Mouse (Mus musculus): ENCODE measurements around the gene Fam69b.

Gene Fam69b

DNA sequence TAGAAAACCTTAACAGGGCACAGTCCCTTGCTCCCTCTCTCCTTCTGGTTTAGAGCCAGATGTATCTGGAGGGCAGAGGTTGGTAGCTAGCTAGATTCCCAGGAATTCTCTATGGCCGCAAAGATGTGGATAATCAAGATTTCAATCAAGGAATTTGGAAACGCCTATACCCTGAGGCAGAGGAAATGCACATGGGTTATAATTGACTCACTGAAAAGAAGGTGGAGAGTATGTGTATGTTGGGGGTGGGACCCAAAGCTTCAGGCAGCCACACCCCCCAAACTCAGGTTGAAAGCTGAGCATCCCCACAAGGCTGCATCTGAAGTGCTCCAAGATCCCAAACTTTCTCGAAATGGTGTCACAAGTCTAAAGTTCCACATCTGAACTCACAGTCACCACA lies 29.8 kb upstream of the Fam69b start:
- DNase-seq (ENCODE audit: extremely low spot score): no peak

DNA sequence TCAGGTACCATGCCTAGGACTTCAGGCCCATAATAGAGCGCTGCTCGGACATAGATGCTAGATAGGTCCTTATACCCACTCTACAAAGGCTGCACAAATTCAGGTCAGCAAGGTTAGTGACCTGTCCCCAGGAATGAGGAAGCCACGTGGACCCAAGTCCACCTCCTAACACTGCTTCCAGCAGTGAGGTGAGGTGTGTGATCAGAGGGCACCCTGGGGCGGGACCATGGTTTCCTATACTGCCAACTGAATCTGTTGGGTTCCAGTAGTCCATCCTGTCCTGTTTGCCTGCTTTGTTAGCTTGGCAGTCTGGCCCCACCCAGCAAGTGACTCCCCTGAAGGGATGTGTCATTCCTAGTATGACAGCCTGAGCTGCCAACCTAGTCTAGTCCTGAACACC lies 28.3 kb upstream of the Fam69b start:
- DNase-seq (ENCODE audit: extremely low spot score): no peak

DNA sequence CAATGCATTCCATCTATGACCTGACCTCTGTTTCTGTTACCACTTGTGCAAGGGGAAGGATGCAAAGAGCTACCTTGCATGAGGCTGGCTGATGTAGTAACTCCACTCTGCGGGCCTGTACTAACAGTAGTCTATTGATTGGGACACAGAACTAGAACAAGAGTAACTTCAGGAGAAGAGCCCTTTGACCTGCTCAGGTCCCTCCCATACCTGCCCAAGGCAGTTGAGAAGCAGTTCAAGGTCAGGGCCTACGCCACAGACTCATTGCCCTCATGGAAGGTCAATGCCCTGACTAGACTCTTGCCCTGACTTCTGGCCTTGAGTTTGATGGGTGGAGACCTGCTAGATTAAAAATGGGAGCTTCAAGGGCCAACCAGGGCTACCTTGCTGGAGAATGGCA lies 27.6 kb upstream of the Fam69b start:
- no peak for DNase-seq (ENCODE audit: extremely low spot score)

DNA sequence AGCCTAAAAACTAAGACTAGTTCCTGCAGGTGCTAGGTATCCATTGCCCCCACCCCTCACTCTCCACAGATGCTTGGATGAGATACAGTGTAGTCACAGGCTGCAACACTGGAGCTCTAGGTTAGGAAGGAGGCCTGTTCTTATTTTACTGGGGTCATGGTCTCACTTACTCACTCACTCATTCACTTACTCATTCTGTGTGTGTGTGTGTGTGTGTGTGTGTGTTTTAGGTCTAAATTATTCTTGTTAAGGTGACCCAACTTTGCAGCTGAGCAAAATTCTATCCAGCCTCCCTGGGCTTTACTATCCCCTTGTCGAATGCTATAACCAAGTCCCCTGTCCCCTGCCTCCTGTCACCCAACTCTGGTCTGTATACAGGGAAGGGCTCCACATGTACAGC lies 26.7 kb upstream of the Fam69b start:
- DNase-seq (ENCODE audit: extremely low spot score): no peak

DNA sequence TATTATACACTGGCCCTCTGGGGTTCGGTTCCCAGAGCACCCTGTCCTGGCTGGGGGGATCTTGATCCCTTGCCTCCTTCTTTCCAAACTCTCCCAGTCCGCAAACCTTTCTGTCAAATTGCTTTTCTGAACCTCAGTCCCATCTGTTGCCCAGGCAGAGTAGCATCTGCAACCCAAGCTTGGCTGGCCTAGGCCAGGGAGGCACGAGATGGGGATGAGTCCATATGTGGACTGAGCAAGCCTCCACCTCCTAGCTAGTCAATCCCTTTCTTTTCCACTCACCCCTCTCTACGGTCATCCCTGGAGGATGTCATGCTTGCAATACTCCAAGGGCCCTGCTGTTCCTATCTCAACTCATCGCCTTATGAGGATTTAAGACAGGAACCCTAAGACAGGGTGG lies 25.6 kb upstream of the Fam69b start:
- no peak for DNase-seq (ENCODE audit: extremely low spot score)

DNA sequence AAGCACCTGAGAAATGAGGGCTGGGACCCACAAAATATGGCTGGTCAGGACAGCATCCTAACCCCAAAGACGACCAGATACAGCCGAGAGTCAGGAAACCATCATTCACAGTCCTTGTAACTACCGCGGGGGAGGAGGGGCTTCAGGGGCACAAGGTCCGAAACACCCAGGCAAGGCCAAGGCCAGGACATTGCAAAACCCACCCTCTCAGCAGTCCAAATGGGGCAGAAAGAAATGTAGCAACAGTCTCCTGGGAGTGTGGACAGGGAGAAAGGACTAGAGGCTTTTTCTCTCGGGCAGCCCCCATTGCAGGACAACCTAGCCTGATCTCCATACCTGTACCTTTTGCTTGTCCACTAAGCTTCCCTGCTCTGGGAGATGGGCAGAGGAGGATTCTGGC lies 25.1 kb upstream of the Fam69b start:
- DNase-seq (ENCODE audit: extremely low spot score): no peak

DNA sequence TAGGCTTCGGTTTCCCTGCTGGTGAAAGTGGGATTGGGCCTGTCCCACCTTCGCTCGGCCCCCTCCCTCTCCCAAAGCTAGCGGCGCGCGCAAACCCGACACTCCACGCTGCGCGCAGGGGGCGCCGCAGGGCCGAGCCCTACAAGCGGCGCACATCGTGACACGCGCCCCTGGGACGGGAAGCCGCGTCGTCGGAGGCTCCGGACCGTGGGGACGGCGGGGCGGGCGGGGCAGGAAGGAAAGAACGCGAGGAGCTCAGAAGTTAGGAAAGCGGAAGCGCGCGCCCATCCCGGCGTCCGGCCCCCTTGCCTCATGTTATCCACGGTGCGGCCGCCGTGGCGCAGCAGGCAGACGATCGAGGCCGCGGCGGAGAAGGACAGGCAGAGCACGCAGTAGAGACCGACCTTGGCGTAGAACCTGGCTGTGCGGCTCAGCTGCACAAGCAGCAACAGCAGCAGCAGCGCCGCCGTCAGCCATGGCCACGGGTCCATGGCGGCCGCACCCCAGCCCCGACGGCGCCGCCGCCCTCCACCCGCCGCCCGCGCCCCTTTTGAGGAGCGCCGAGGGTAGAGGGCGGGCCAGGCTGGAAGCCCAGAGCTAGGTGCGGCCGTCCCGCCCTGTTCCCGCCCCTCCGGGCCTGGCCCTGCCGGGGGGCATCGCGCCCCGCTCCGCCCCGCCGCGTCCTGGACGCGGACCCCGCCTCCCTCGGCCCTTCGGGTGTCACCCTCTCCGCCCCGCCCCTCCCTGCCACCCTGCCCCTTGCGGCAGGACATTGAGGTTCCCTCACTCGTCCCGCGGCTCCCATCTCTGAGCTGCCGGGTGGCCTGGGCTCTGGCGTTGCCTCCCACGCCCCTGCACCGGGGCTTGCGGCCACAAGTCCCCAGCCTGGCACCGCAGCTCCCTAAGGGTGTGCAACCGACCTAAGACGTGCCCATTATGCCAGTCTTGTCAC lies 24.3 kb upstream of the Fam69b start, which contains the start of gene Agpat2:
TSS of gene Agpat2 (minus strand) at position 698 of the 952 bp plus-strand sequence.
- DNase-seq (ENCODE audit: extremely low spot score): peak; percentile 78

DNA sequence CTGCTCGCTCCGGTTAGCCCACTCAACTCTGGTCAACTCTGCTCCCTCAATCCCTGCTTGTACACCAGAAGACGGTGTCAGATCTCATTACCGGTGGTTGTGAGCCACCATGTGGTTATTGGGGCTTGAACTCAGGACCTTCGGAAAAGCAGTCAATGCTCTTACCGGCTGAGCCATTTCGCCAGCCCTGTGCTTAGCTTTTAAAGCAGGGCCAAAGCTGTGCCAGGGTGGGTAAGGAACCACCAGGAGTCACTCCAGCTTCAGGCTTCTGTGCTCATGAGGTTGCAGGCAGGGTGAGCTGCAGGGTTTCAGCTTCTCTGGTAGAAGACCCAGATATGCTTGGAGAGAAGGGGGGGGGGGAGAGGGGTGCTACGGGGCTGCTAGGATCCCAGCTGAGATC lies 22.9 kb upstream of the Fam69b start:
- no peak for DNase-seq (ENCODE audit: extremely low spot score)

DNA sequence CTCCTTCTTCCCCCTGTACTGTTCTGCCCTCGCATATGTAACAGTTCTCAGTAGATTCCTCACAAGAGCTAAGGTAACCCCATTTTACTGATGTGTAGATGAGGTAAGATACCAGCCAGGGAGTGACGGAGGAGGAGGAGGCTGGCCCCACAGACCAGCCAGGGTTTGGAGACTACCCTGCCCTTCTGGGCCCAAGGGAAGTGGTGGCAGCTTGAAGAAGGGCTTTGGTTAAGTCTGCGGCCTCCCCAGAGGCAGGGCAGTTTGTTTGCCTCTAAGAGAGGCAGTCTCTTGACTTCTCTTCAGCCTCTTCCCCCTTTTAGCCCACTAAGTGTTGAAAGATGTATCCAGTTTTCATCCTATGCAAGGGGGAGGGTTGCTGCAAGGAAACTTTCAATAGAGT lies 21.7 kb upstream of the Fam69b start:
- DNase-seq (ENCODE audit: extremely low spot score): no peak

DNA sequence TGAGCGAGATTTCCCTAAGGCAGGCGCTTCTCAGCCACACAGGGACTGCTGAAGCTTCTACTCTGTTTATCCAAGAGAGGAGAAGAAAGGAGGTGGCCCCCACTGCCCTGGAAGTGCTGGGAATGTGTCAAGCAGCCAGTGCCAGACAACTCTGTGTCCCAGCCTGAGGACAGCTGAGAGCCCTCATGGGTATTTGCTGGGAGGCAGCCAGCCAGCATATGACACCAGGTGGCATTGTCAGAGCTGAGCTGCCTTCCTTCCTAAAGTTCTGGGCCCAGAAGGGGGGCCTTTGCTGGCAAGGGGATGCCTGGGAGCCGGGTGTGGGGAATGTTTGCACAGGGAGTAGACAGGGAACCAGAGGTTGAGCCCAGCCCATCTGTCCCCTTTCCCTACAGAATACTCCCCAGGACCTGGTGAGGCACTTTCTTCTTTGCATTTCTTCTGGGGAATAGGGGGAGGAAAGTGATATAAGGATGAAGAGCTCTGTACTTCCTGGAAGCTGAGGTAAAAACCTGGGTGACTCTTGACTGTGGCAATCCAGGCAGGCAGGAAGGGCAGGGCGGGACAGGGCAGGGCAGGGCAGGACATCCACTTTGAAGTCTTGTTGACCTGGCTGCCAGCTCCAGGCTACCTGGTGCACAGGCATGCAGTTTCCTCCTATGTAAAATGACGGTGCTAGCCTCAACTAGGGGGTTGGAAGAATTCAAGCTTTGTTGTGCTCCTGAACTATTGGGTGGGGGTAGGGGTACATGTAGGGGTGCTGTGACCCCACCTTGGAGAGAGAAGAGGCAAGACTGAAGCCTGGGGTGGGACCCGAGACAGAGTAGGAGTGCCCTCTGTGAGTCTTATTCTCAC lies 21.0 kb upstream of the Fam69b start:
- no peak for DNase-seq (ENCODE audit: extremely low spot score)

DNA sequence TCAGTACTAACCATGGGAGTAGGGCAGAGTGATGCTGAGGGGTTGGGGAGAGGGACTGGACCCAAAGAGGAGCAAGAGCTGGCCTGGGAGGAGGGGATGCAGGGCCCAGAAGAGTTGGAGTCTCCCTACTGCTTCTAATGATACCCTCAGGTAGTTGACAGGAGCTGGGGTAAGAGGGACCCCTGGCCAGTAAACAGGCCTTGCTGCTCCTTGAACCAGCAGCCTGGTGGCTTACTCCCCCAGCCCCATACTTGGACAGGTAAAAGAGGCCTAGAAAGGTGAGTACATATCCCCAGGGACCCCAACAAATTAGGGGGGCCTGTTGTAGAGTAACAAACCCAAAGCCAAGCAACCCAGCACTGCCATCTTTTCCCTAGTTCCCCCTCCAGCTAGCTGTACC lies 19.5 kb upstream of the Fam69b start:
- no peak for DNase-seq (ENCODE audit: extremely low spot score)

DNA sequence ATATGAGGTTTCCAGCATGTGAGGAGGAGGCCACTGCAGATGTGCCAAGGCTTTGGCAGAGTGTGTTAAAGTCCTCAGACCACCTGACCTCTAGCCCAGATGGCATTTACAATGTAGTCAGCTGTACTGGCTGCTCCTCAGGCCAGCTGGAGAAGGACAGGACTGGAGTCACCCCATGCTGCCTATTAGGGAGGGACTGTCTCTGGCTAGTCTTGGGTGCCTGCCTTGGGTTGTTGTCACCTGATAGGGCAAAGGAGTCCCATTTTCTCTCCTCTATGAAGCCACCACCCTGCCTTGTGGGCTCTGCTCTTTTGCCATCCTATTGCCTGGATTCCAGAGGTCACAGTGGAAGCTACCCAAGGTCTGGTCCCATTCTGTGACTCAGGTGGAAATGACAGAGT lies 19.0 kb upstream of the Fam69b start:
- DNase-seq (ENCODE audit: extremely low spot score): no peak

DNA sequence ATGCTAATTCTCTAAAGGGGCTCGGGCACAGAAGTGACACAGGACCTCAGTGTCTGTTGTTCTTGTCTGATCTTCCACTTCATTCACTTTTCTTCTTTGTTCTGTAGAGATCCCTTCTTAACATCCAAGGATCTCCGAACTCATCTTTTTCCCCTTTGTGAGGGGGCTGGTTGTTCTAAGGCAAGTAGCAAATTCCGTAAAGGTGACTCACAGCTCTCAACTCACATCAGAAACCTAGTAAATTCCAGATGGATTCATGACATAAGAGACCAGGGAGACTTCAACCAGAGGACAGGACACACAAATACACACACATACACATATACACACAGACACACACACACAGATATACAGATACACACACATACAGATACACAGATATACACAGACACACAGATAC lies 17.7 kb upstream of the Fam69b start:
- no peak for DNase-seq (ENCODE audit: extremely low spot score)

DNA sequence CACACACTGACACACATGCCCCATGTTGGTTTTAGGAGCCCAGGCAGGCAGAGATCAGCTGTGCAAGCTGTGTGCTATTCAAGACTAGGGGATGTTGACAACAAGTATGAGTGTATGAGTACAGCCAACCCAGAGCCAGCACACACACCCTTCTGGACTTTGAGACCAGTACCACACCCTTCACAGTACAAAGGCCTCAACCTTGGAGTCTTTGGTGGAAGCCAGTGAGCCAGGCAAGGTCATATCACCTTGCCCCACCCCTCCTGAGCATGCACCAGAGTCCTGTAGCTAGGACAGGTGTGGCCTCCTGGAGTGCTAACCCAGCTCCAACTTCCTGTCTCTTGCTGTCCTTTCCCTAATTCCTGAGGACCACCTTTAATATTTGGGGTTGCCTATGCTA lies 17.2 kb upstream of the Fam69b start:
- DNase-seq (ENCODE audit: extremely low spot score): no peak

DNA sequence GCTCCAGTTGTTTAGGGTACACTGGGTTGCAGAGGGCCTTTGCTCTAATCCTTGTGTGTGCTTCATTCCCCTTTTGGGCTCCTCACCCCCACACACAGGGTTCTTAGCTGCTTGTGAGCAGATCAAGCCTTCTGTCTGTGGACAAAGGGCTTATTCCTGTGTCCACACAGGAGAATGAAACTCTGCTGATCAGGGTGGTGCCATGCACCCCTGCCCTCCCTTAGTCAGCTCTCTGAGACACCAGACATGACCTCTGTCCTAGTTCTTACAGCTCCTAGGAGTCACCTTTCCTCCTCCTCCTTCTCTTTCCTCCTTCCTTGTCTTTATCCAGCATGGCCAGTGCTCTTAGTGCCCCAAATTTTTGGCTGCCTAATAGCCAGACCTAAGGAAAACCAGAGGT lies 16.4 kb upstream of the Fam69b start:
- DNase-seq (ENCODE audit: extremely low spot score): no peak

DNA sequence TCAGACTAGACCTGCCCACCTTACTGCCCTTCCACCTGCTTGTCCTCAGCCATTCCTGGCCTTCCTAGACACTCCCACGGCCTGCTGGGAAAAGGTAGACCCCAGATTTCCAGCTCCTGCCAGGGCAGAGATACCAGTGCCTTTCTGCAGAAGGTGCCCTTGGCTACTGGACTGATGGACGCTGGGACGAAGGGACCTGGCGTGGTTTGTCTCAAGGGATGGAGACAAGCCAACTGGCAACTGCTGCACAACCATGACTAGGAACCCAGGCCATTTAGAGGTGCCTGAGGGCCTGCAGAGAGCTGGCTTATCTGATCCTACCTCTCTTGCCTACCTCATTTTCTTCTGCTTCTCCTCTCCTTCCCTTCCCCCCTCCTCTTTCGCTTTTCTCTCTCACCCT lies 13.4 kb upstream of the Fam69b start:
- DNase-seq (ENCODE audit: extremely low spot score): no peak

DNA sequence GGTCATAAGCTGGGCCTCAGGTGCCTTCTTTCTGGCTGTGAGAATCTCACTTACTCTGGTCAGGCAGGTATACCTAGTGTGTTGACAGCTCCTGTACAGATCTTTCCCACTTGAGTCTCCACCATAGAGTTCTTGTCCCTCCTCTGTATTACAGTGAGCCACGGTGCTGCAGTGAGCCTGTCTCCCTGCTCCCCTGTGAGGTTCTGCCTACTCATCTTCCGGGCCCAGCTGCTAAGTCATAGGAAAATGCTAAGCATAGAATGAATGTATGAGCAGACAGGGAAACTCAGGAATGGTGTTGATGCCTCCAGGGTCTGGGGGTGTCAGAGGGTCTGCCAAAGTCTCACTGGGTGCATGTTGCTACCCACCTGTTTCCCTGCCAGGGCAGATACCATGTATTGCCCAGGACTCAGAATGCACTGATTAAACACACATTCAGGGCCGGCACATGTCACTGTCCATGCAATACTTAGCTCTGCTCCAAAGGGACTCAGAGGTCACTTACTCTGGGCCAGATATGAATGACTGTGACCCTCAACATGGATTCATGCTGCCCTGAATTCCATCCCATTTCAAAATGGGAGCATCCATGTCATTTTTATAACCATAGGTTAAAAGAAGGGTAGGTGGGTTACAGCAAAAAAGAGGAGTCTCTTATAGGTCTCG lies 12.7 kb upstream of the Fam69b start:
- no peak for DNase-seq (ENCODE audit: extremely low spot score)

DNA sequence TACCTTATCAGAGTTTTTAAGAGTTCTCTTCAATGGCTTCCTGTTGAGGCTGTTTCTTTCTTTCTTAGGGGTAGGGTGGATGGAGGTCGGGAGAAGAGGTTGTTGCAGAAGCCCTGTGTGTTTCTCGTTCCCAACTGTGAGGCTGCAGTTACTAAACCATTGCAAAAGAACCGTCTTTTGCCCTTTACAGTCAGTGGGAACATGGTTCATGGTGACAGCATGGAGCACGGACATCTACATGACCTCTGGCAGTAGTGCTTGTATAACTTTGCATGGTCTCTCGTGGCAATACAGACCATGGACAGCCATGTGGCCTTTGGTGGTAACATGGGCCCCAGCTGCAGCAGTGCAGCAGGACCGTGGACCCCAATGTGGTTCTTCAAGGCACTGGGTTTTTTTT lies 10.9 kb upstream of the Fam69b start:
- no peak for DNase-seq (ENCODE audit: extremely low spot score)

DNA sequence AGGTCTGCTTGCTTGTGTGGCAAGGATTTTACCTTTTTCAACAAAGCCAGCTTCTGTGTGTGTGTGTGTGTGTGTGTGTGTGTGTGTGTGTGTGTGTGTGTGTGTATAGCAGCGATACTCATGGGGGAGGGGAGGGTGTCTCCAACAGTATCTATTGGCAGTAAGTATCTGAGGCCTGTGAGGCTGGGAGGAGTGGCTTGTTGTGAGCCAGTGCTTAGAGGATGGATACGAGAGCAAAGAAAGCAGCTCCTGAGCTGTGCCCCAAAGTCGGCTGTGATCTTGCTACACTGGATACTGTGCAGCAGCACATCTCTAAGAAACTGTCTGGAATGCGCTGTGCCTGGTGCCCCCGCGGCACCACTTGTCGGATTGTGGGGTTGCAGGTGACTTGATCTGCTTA lies 10.3 kb upstream of the Fam69b start:
- DNase-seq (ENCODE audit: extremely low spot score): no peak

DNA sequence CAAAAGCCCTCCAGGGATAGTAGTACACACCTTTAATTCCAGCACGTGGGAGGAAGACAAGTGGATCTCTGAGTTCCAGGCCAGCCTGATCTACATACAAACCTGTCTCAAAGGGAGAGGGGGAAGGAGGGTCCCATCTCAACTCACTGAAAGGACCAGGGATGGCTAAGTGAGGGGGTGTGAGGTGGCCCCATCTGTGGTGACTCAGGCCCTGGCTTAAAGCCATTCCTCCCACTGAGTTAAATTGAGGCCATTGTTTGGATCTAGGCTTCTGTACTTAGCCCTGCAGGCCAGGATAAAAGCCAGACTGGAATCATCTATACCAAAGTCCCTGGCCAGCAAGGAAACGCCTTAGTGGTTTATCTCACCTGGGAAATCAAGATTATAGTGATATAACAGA lies 7.0 kb upstream of the Fam69b start:
- no peak for DNase-seq (ENCODE audit: extremely low spot score)

DNA sequence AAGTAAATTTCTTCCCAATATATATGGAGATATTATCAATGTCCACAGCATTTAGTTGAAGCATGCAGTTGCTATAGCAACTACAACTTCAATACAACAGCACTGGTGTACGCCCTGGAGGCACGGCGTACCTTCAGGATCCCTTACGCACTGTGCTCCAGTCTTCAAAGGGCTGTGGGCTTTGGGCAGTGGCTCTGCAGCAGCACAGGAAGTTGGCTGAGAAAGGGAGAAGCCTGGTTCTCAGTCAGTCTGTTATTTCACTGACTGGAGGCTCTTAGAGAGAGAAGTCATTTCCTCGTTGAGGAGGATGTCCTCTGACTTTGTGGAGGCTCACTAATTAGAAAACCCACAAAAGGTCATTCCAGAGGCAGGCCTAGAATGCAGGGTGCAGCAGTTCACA lies 5.3 kb upstream of the Fam69b start:
- no peak for DNase-seq (ENCODE audit: extremely low spot score)

DNA sequence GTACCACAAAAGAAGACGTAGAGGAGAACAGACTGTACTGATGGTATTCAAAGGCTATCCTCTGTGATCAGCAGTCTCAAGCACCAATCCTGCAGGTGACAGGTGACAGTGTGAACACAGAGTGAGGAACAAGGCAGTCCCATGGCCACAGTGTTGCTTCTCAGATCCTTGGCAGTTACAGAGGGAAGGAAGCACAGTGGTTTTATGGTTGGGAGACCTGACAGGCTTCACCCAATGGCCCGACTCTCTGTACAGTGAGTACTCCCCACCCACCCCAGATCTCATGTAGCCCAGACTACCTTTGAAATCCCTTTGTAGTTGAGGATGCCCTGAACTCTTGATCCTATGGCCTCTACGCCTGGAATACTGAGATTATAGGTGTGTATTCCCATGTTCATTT lies 2.8 kb upstream of the Fam69b start:
- no peak for DNase-seq (ENCODE audit: extremely low spot score)

All from embryo, embryonic 9.5 days (tissue).